Mouse (Mus musculus) brain, embryonic 14.5 days (tissue): ENCODE measurements around the gene BC025920.

Experiments used
- CTCF ChIP-seq: fragments of 200-500 bp; IDR thresholded peaks from 2 replicates; pipeline ENCODE4 v1.5.1; 2012; ENCODE audit warnings: inconsistent platforms, mild to moderate bottlenecking, moderate library complexity, borderline replicate concordance; ENCODE audit not compliant: insufficient read depth, insufficient read length; ENCODE audit errors: extremely low read depth
- POLR2A ChIP-seq: fragments of 200-500 bp; IDR thresholded peaks from 2 replicates; pipeline ENCODE4 v1.6.1; 2012; ENCODE audit warnings: mild to moderate bottlenecking, inconsistent platforms, borderline replicate concordance; ENCODE audit not compliant: poor library complexity, insufficient read depth, insufficient read length, severe bottlenecking; ENCODE audit errors: extremely low read depth

- TF ChIP-seq CTCF, result peak; percentile 79
- TF ChIP-seq POLR2A, result no peak
Observed at GRCm38 (mm10) chr10:81564734-81565133, 41.3 kb upstream of the BC025920 start.
